Mouse (Mus musculus) intestine, embryonic 14.5 days (tissue): ENCODE measurements around the gene Grik3. TPM values are rescaled to one million over a fixed set of nuclear protein-coding genes. Genes with fewer than 3 reads are reported as not detected.

ENCODE experiments used
- ATAC-seq: fragments of 200-750 bp; cut with Nextera tagmentation; replicated peaks from 2 replicates; pipeline ENCODE4 v1.8.0; 2017; ENCODE audit warnings: low read depth, moderate number of reproducible peaks, moderate TSS enrichment, moderate library complexity; ENCODE audit not compliant: low FRiP score, low TSS enrichment
- DNase-seq: peaks from one replicate; pipeline ENCODE4 v3.0.0-alpha.2; 2018; ENCODE audit warnings: low spot score
- H3K27ac ChIP-seq: fragments of 300-500 bp; sonication (generic); 2 replicates; pipeline ENCODE4 v1.5.1; 2014; ENCODE audit warnings: low read depth, mild to moderate bottlenecking, control low read depth
- H3K27me3 ChIP-seq: fragments of 300-500 bp; sonication (generic); replicated peaks from 2 replicates; pipeline ENCODE4 v1.6.1; 2014; ENCODE audit warnings: low read length, control low read depth; ENCODE audit not compliant: control insufficient read depth, insufficient read depth
- H3K36me3 ChIP-seq: fragments of 300-500 bp; sonication (generic); 2 replicates; pipeline ENCODE4 v1.6.1; 2014; ENCODE audit warnings: low read length, control low read depth; ENCODE audit not compliant: control insufficient read depth, insufficient read depth
- H3K4me1 ChIP-seq: fragments of 300-500 bp; sonication (generic); replicated peaks from 2 replicates; pipeline ENCODE4 v1.6.1; 2014; ENCODE audit warnings: low read length, control low read depth, mixed read lengths; ENCODE audit not compliant: control insufficient read depth, insufficient read depth
- H3K4me2 ChIP-seq: fragments of 300-500 bp; sonication (generic); 2 replicates; pipeline ENCODE4 v1.6.1; 2014; ENCODE audit warnings: low read length
- H3K4me3 ChIP-seq: fragments of 300-500 bp; sonication (generic); 2 replicates; pipeline ENCODE4 v1.5.1; 2014; ENCODE audit warnings: low read depth, low read length, control low read depth, mixed read lengths
- H3K9ac ChIP-seq: fragments of 300-500 bp; sonication (generic); 2 replicates; pipeline ENCODE4 v1.6.1; 2014; ENCODE audit warnings: mild to moderate bottlenecking, low read length
- H3K9me3 ChIP-seq: fragments of 300-500 bp; sonication (generic); 2 replicates; pipeline ENCODE4 v1.6.1; 2016; ENCODE audit warnings: low read length, control low read depth; ENCODE audit not compliant: control insufficient read depth
- WGBS: fragments of 180-500 bp; shearing (Covaris S2); extraction: QIAGEN DNeasy Blood & Tissue Kit; methylation state at CpG from one replicate; pipeline ENCODE4 v1.1.7; 2014; 5-methylcytosine and 5-hydroxymethylcytosine counted together
- polyA plus RNA-seq: library from polyadenylated mRNA; unstranded; fragments of >200 nt; fragmentation: Nextera tagmentation; extraction: Ambion mirVana; gene quantifications from 2 replicates; pipeline ENCODE4 v1.2.1, GENCODE M21; 2014

Gene Grik3
- polyA plus RNA-seq: 0.74 and 0.78 TPM in 2 replicates

DNA sequence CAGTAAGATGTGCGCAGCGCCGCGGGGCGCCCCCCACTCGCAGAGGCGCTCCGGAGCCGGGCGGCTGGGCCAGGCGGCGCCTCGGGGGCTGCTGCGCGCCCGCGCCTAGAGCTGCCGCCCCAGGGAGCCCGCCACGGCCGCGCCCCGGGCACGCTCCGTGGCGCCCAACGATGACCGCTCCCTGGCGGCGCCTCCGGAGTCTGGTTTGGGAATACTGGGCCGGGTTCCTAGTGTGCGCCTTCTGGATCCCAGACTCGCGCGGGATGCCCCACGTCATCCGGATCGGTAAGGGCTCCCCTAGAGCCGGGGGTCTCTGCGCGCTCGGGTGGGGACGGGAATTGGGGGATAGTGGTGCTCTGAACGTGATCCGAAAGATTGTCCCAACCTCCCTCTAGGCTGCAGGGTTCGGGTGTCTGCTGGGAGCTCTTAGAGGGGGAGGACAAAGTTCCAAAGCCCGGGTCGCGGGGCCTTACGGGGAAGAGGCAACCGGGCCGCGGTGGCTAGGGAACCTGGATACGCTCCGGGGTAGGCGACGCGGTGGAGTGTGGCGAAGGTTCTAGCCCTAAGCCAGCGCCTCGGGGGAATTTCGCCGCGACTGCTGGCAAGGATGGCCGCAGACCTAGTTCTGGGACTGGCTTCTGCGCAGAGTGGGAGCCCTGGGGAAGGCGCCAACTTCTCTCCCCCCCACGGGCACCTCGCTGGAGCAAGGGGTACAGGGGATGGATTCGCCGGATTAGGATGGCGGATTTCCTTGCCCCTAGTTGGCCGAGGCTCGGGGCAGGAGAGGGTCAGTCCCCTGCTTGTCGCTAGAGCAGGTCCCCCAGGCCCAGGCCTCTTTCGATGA is at the start of gene Grik3:
TSS of gene Grik3 (plus strand) at position 40 of the 844 bp plus-strand sequence.
- ATAC-seq: peak; percentile 40; the same call in 1 of the 2 replicates
- Histone ChIP-seq H3K4me2 (peak within 1 kb of the TSS; percentile 44), H3K9me3 (no peaks in the 10 kb centered on the region), H3K36me3 (no peaks in the 10 kb centered on the region), H3K27me3 (peaks cover 100% of the 10 kb centered on the region), H3K4me3 (peak within 1 kb of the TSS; percentile 26), H3K4me1 (peaks cover 4% of the 10 kb centered on the region; the same call in 1 of the 2 replicates), H3K9ac (no peak within 1 kb of the TSS), H3K27ac (no peak within 1 kb of the TSS)
- under 1% methylated on average over 64 of the region's 77 CpGs for WGBS
- DNase-seq: peak; percentile 61

DNA sequence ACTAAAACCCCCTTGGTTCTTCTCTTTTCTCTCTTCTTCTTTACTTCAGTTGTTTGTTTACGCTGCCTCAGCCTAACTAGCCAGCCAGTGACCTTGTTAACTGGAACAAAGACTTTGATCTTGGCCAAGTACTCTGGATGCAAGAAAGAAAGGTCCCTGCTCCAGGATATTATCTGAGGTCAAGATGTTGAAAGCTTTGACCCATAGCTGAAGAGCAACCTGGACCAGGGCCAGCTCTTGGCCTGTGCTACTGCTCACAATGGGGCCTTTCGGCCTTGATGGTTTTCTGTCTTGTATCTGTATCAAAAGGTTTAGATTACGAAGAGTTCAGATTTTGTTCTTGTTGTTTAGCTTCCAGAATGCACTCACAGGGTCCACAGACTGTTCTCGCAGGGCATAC is 48.7 kb upstream of the Grik3 start:
- DNase-seq (no peak), ATAC-seq (no peak)
- Histone ChIP-seq H3K27ac (no peak overlapping the region), H3K4me2 (no peak overlapping the region), H3K4me3 (no peak overlapping the region), H3K27me3 (0 out of 2 replicates have a peak, but pooled peaks cover 4% of the 10 kb centered on the region), H3K9ac (no peak overlapping the region), H3K9me3 (no peaks in the 10 kb centered on the region), H3K4me1 (no peaks in the 10 kb centered on the region), H3K36me3 (no peaks in the 10 kb centered on the region)
- WGBS: 87% methylated on average over 4 of the region's 4 CpGs

DNA sequence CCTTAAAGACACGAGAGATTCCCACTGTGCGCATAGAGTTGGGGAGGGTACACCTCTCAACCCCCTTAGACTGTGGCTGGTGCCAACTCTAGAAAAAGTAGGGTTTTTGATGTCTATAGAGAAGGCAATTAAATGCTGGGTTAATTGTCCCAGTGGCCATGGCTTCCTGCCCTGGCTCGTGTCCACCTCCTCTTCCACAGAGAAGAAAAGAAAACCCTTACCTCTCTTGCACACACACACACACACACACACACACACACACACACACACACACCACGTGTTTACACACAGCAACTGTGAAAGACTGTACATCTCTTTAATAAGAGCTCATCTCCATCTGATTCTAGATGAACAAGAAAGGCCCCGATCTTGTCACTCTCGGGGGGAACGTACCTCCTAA is 46.1 kb upstream of the Grik3 start:
- Histone ChIP-seq H3K36me3 (no peaks in the 10 kb centered on the region), H3K9ac (no peak overlapping the region), H3K9me3 (no peaks in the 10 kb centered on the region), H3K4me3 (no peak overlapping the region), H3K27me3 (0 out of 2 replicates have a peak, but pooled peaks cover 4% of the 10 kb centered on the region), H3K4me1 (no peaks in the 10 kb centered on the region), H3K27ac (no peak overlapping the region), H3K4me2 (no peak overlapping the region)
- WGBS: 78% methylated on average over 7 of the region's 7 CpGs
- DNase-seq (no peak), ATAC-seq (no peak)

DNA sequence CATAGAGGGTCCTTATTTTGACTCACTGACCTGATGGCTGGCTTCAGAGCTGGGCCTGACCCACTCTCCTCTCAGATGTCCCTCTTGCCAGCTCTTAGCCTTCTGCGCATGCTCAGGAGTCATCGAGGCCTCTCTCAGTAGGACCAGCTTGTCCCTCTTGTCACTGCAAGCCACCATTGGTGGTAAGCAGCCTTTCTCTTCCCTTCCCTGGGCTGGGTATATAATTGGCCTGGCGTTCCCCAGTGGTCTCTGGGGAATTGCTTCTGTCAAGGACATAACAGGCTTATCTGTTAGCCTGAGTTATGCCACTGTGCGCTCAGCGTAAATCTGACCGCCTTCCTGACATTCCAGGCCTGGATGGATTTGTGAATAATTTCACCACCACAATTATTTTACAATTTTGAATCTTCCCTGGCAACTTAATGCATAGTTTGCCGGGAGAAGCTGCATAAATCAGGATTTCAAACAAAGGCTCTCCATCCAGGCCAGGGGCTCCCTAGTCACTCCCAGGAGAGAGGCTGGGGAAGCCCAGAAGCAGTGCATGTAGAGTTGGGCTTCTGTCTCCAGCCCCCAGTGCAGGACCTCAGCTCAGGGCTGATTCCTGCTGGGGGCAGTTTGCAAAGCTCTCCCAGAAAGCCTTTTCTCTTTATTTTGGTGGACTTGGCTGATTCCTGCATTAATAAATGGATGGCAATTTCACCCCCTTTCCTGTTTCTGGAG is 39.7 kb upstream of the Grik3 start:
- no peak overlapping the region for H3K4me2 ChIP-seq
- H3K27me3 ChIP-seq: no peaks in the 10 kb centered on the region
- no peaks in the 10 kb centered on the region for H3K4me1 ChIP-seq
- WGBS: 48% methylated on average over 7 of the region's 7 CpGs
- ATAC-seq (no peak), DNase-seq (no peak)
- no peaks in the 10 kb centered on the region for H3K9me3 ChIP-seq
- no peak overlapping the region for H3K27ac ChIP-seq
- H3K4me3 ChIP-seq: no peak overlapping the region
- H3K36me3 ChIP-seq: no peaks in the 10 kb centered on the region
- H3K9ac ChIP-seq: no peak overlapping the region

DNA sequence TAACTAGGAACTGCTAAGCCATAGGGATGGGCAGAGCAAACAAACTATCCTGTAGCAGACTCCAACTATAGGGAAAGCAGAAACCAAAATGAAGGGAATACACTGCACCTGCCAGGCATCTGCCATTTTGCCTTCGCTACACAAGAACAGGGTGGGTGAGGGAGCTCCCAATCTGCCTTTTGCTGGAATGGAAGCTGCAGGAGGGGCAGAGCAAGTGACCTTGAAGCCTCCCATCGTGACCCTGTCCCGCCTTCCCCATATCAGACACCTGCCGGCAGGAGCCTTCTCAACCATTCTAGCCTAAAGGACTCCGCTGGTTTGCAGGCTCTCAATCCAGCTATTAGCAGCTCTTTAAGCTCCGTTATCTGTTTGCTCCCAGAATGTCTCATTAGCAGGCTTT is 38.7 kb upstream of the Grik3 start:
- H3K36me3 ChIP-seq: no peaks in the 10 kb centered on the region
- no peaks in the 10 kb centered on the region for H3K27me3 ChIP-seq
- no peaks in the 10 kb centered on the region for H3K4me1 ChIP-seq
- DNase-seq: no peak
- 20% methylated on average over 6 of the region's 6 CpGs for WGBS
- no peak overlapping the region for H3K4me2 ChIP-seq
- ATAC-seq: no peak
- no peak overlapping the region for H3K4me3 ChIP-seq
- no peak overlapping the region for H3K9ac ChIP-seq
- H3K27ac ChIP-seq: no peak overlapping the region
- no peaks in the 10 kb centered on the region for H3K9me3 ChIP-seq

DNA sequence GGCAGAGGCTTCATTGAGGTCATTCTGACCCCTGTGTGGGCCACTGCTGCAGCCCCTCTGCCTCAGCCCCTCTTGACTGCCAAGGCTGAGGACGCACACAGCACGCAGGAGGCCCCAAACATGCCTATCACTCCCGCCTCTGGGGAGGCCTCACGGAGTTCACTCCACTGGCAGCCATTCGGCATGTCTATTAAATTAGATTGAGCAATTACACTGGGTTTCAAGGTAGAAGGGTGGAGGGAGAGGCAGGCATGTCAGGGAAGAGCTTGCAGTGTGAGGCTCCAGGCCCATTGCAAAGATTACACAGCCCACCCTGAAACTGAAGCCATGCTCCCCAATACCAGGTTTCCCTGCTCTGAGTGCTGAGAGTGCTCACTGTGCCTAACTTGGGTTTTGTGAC is 34.0 kb upstream of the Grik3 start:
- Histone ChIP-seq H3K9me3 (no peaks in the 10 kb centered on the region), H3K4me2 (no peak overlapping the region), H3K4me1 (no peaks in the 10 kb centered on the region), H3K27ac (no peak overlapping the region), H3K4me3 (no peak overlapping the region), H3K9ac (no peak overlapping the region), H3K27me3 (no peaks in the 10 kb centered on the region), H3K36me3 (no peaks in the 10 kb centered on the region)
- ATAC-seq: no peak
- DNase-seq: no peak
- WGBS: 52% methylated on average over 5 of the region's 5 CpGs

DNA sequence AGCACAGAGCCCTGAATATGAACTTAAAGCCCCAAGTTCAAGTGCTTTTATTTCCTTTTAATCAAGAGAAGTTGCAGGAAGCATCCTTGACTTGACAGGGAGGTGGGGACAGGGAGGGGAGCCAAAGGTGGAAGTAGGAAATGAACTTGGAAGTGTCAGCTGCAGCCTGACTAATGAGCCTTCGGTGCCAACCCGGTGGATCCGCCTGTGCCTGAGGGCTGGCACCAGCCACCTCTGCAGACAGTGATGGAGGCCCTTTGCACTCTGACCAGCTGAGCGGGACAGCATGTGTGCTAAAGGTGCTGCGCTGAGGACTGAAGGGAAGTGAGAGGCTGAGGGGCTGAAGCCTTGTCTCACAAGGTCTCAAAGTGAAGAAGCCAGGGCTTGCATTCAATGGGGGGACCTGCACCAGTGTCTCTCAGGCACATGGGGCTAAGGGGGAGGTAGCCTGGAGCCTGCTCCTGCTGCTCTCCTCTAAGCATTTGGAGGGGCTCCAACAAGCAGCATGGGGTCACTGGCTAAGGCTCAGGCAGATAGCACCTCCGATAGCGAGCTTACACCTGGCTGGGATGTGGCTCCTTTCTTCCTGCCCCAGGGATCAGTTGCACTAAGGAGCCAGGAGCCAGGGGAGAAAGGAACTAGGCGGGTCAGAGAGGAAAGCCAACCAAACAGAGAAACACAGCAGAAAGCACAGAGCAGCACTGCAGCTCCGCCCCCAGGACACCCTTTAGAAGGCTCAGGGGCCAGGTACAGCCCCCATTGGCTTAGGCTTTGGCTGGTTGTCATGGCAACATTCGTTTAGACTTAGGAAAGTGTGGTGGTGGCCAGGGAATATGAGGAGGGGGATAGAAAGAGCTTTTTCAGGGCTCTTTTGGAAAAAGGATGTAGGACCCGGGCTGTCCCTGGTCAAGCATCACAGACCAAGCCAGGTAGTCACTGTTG is 33.1 kb upstream of the Grik3 start:
- ATAC-seq (no peak), DNase-seq (no peak)
- Histone ChIP-seq H3K9me3 (no peaks in the 10 kb centered on the region), H3K4me1 (no peaks in the 10 kb centered on the region), H3K27me3 (0 out of 2 replicates have a peak, but pooled peaks cover 4% of the 10 kb centered on the region), H3K4me3 (no peak overlapping the region), H3K9ac (no peak overlapping the region), H3K36me3 (no peaks in the 10 kb centered on the region), H3K4me2 (no peak overlapping the region), H3K27ac (no peak overlapping the region)
- WGBS: 24% methylated on average over 11 of the region's 11 CpGs

DNA sequence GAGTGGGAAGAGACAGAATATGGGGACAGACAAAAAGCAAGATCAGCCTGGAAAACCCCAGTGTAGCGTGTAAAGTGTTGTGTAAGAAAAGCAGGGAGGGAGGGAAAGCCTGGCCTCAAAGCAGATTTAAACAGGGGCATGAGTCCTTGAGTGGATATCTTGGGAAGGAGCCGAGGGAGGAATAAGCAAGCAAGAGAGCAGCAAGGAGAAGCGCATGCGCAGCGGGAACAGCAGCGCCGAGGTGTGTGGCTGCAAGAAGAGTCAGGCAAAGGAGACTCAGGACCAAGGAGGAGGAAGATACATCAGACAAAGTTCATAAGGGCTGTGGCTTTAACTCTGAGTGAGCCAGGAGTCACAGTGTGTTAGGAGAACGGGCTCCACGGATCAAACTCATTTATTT is 30.7 kb upstream of the Grik3 start:
- Histone ChIP-seq H3K4me3 (no peak overlapping the region), H3K27me3 (0 out of 2 replicates have a peak, but pooled peaks cover 4% of the 10 kb centered on the region), H3K9me3 (no peaks in the 10 kb centered on the region), H3K9ac (no peak overlapping the region), H3K4me2 (no peak overlapping the region), H3K27ac (no peak overlapping the region), H3K36me3 (no peaks in the 10 kb centered on the region), H3K4me1 (no peaks in the 10 kb centered on the region)
- DNase-seq (no peak), ATAC-seq (no peak)
- 70% methylated on average over 9 of the region's 9 CpGs for WGBS
